Comparison of ENCODE assay signal across 18 mouse cellular contexts in genomic region chr8:118415672-118416071, GRCm38 (mm10).
"Had no signal": no experiment of that assay in that cellular context is flagged by ENCODE, and none has a peak within 500 bp of the region (broad histone marks: within the 10 kb centered on the region; RNA-seq: fewer than 3 reads in every experiment).

No protein-coding gene starts in this region.

- H3K36me3 ChIP-seq: kidney, embryonic 15.5 days; limb, embryonic 12.5 days; limb, embryonic 15.5 days; midbrain, embryonic 12.5 days; midbrain, embryonic 15.5 days; neural tube, embryonic 13.5 days had no signal

- H3K27me3 ChIP-seq: kidney, embryonic 15.5 days; limb, embryonic 12.5 days; limb, embryonic 15.5 days; midbrain, embryonic 12.5 days; midbrain, embryonic 15.5 days; neural tube, embryonic 13.5 days had no signal

- H3K9ac ChIP-seq: kidney, embryonic 15.5 days; limb, embryonic 12.5 days; limb, embryonic 15.5 days; liver, embryonic 14.5 days; liver, postnatal 0 days; lung, embryonic 14.5 days; midbrain, embryonic 12.5 days; midbrain, embryonic 15.5 days; neural tube, embryonic 13.5 days had no signal

- H3K4me3 ChIP-seq: kidney, embryonic 15.5 days; limb, embryonic 12.5 days; limb, embryonic 15.5 days; midbrain, embryonic 12.5 days; midbrain, embryonic 15.5 days; neural tube, embryonic 13.5 days had no signal

- H3K4me2 ChIP-seq: kidney, embryonic 15.5 days; limb, embryonic 12.5 days; limb, embryonic 15.5 days; liver, embryonic 11.5 days; lung, embryonic 14.5 days; midbrain, embryonic 12.5 days; midbrain, embryonic 15.5 days; neural tube, embryonic 13.5 days had no signal

- H3K4me1 ChIP-seq: kidney, embryonic 15.5 days; limb, embryonic 12.5 days; limb, embryonic 15.5 days; midbrain, embryonic 12.5 days; midbrain, embryonic 15.5 days had no signal

- H3K27ac ChIP-seq: kidney, embryonic 15.5 days; limb, embryonic 12.5 days; limb, embryonic 15.5 days; liver, embryonic 14.5 days; macrophage; midbrain, embryonic 12.5 days; midbrain, embryonic 15.5 days had no signal

- ATAC-seq: liver, postnatal 0 days; lung, postnatal 0 days; midbrain, embryonic 15.5 days had no signal

- H3K9me3 ChIP-seq: kidney, embryonic 15.5 days; limb, embryonic 12.5 days; limb, embryonic 15.5 days; midbrain, embryonic 15.5 days; neural tube, embryonic 13.5 days had no signal

- DNase-seq: kidney, adult 8-10 months; kidney, postnatal 10 days; kidney, postnatal 36 days; left cerebral cortex, postnatal 4 days; liver, postnatal 0 days; lung, embryonic 14.5 days; thymus, adult 18-20 months; thymus, postnatal 36 days had no signal
